Comparison of ENCODE assay signal across 20 mouse cellular contexts in genomic region chr7:132230961-132231360, GRCm38 (mm10).
A peak's percentile ranks its signal among the peaks of the same experiment; 100 is the strongest.
DNase-seq lines count a peak whose midpoint lies in the region; ATAC-seq and TF ChIP-seq lines count a peak whose summit lies in the region.
"Had no signal": no experiment of that assay in that cellular context is flagged by ENCODE, and none has a peak within 500 bp of the region (broad histone marks: within the 10 kb centered on the region; RNA-seq: fewer than 3 reads in every experiment).

No protein-coding gene starts in this region.

- intact Hi-C loops in gastrocnemius, adult 2 months (cut with DNase I), result no loop called here
- intact Hi-C loops in left cerebral cortex, adult 2 months (cut with DNase I), result no loop called here

- no peaks in the 10 kb centered on the region for H3K27me3 ChIP-seq in neural tube, embryonic 13.5 days
- H3K27me3 ChIP-seq: embryonic facial prominence, embryonic 15.5 days; stomach, embryonic 15.5 days had no signal

- no peak for ATAC-seq in neural tube, embryonic 13.5 days (ENCODE audit: low read depth)
- ATAC-seq: CD4-positive, CD25-positive, alpha-beta regulatory T cell, adult 4 months; forebrain, embryonic 16.5 days had no signal

- H3K9ac ChIP-seq in neural tube, embryonic 13.5 days, result 0 out of 2 replicates have a peak overlapping the region, but pooled peaks have one; percentile 8
- H3K9ac ChIP-seq: embryonic facial prominence, embryonic 15.5 days; hindbrain, embryonic 14.5 days; stomach, embryonic 15.5 days had no signal

- H3K36me3 ChIP-seq in neural tube, embryonic 13.5 days, result peaks cover 12% of the 10 kb centered on the region; the same call in 1 of the 2 replicates
- H3K36me3 ChIP-seq: stomach, embryonic 15.5 days had no signal

- no peaks in the 10 kb centered on the region for H3K9me3 ChIP-seq in neural tube, embryonic 13.5 days
- H3K9me3 ChIP-seq: embryonic facial prominence, embryonic 15.5 days; stomach, embryonic 15.5 days had no signal

- no peak for TF ChIP-seq CTCF in gastrocnemius, adult 2 months (IDR thresholded peaks at IDR 0.05)
- TF ChIP-seq CTCF in left cerebral cortex, adult 2 months (IDR thresholded peaks at IDR 0.05), result no peak

- peaks cover 8% of the 10 kb centered on the region; the same call in 1 of the 2 replicates for H3K4me1 ChIP-seq in neural tube, embryonic 13.5 days (replicated peaks)

- no peak overlapping the region for H3K4me2 ChIP-seq in neural tube, embryonic 13.5 days
- H3K4me2 ChIP-seq: embryonic facial prominence, embryonic 15.5 days; hindbrain, embryonic 14.5 days; stomach, embryonic 15.5 days had no signal

- H3K4me3 ChIP-seq in gastrocnemius, adult 2 months, result no peak overlapping the region
- H3K4me3 ChIP-seq in neural tube, embryonic 13.5 days, result no peak overlapping the region
- no peak overlapping the region for H3K4me3 ChIP-seq in left cerebral cortex, adult 2 months
- H3K4me3 ChIP-seq: embryonic facial prominence, embryonic 15.5 days; stomach, embryonic 15.5 days had no signal

- peak overlapping the region; percentile 8; the same call in 1 of the 2 replicates for H3K27ac ChIP-seq in gastrocnemius, adult 2 months
- H3K27ac ChIP-seq in neural tube, embryonic 13.5 days (replicated peaks), result no peak overlapping the region
- no peak overlapping the region for H3K27ac ChIP-seq in left cerebral cortex, adult 2 months
- H3K27ac ChIP-seq: hindbrain, embryonic 14.5 days; kidney, postnatal 0 days; macrophage; stomach, embryonic 15.5 days had no signal

- DNase-seq in gastrocnemius, adult 2 months, result no peak
- DNase-seq in gastrocnemius, postnatal 10 days, result no peak
- no peak for DNase-seq in neural tube, embryonic 10.5 days (ENCODE audit: extremely low spot score, low spot score)
- DNase-seq in cerebellum, postnatal 25 days, result peak; percentile 79 to 84
- DNase-seq in left cerebral cortex, adult 2 months (ENCODE audit: extremely low spot score in 1 of 2, low spot score in 2 of 2), result no peak
- DNase-seq in right cerebral cortex, postnatal 4 days, result no peak
- DNase-seq: adrenal gland, postnatal 25 days; gastrocnemius, postnatal 25 days; heart, adult 18-20 months; kidney, adult 2 months; thymus, adult 2 months; thymus, postnatal 4 days had no signal

- WGBS in neural tube, embryonic 13.5 days, result 75% methylated on average over 3 of the region's 3 CpGs

Comparison
In these comparisons a context has a peak if more than half of its experiments do, and no peak if none do; other contexts are left out.
1. DNase-seq: peak in cerebellum, postnatal 25 days (2 of 2); none in gastrocnemius, adult 2 months (single experiment), gastrocnemius, postnatal 10 days (single experiment), neural tube, embryonic 10.5 days (single experiment), left cerebral cortex, adult 2 months (0 of 2) and right cerebral cortex, postnatal 4 days (single experiment).